Mouse (Mus musculus): Measurements from ENCODE around the gene Maff. TPM values are rescaled to one million over a fixed set of nuclear protein-coding genes. Genes with fewer than 3 reads are reported as not detected.

Gene Maff
- polyA plus RNA-seq, 1 experiment from 2014 or later = 1.1 TPM

DNA sequence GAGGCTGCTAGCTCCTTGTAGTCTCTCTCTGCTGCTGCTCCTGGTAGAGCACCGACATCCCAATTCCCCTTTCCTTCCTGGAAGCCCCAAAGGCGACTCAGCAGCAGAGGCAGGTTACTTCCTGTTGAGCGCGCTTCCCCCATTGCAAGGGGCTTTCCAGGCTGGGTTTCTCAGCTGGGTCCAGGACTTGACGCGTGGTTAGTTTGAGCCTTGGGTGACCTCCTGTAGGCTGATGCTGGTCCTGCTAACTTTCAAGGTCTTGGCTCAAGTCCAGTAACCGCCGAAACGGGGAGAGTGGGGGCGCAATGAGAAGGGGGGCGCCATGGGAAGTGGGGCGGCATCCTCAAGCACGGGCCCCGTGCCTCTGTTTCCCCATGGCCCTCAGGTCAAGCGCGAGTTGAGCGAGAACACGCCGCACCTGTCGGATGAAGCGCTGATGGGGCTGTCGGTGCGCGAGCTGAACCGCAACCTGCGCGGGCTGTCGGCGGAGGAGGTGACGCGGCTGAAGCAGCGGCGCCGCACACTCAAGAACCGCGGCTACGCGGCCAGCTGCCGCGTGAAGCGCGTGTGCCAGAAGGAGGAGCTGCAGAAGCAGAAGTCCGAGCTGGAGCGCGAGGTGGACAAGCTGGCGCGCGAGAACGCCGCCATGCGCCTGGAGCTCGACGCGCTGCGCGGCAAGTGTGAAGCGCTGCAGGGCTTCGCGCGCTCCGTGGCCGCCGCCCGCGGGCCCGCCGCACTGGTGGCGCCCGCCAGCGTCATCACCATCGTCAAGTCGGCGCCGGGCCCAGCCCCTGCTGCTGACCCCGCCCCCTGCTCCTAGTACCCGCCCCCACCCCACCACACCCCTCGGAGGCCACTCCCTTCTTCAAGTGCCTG lies 10.9 kb downstream of the Maff start:
- H3K27me3 ChIP-seq (replicated peaks; ENCODE audit: control insufficient read depth, insufficient read depth, low read length) = 0 out of 2 replicates have a peak, but pooled peaks cover 4% of the 10 kb centered on the region
- peak overlapping the region; percentile 100 for H3K4me2 ChIP-seq (ENCODE audit: low read length)
- H3K9me3 ChIP-seq (ENCODE audit: control insufficient read depth, low read length) = no peaks in the 10 kb centered on the region
- peak overlapping the region; percentile 52 for H3K4me3 ChIP-seq (replicated peaks; ENCODE audit: low read length)
- ATAC-seq = peak; percentile 82
- peaks cover under 1% of the 10 kb centered on the region for H3K36me3 ChIP-seq (ENCODE audit: control insufficient read depth, insufficient read depth)
- no peak overlapping the region for H3K27ac ChIP-seq (ENCODE audit: low read length)
- H3K4me1 ChIP-seq (replicated peaks; ENCODE audit: control insufficient read depth, insufficient read depth, low read length) = peaks cover 15% of the 10 kb centered on the region
- WGBS = under 1% methylated on average over 58 of the region's 77 CpGs
- peak overlapping the region; percentile 67 for H3K9ac ChIP-seq (replicated peaks; ENCODE audit: low read depth, low read length)

- peak; percentile 4; the same call in 1 of the 2 replicates for ATAC-seq
- no peaks in the 10 kb centered on the region for H3K9me3 ChIP-seq (ENCODE audit: control insufficient read depth, low read length)
- H3K9ac ChIP-seq (replicated peaks; ENCODE audit: low read depth, low read length) = no peak overlapping the region
- H3K27ac ChIP-seq (ENCODE audit: low read length) = no peak overlapping the region
- H3K27me3 ChIP-seq (replicated peaks; ENCODE audit: control insufficient read depth, insufficient read depth, low read length) = 0 out of 2 replicates have a peak, but pooled peaks cover 4% of the 10 kb centered on the region
- H3K4me3 ChIP-seq (replicated peaks; ENCODE audit: low read length) = peak overlapping the region; percentile 52
- H3K36me3 ChIP-seq (ENCODE audit: control insufficient read depth, insufficient read depth) = peaks cover 4% of the 10 kb centered on the region
- peak overlapping the region; percentile 100 for H3K4me2 ChIP-seq (ENCODE audit: low read length)
- peaks cover 15% of the 10 kb centered on the region for H3K4me1 ChIP-seq (replicated peaks; ENCODE audit: control insufficient read depth, insufficient read depth, low read length)
- WGBS = 33% methylated on average over 12 of the region's 12 CpGs
Measured at GRCm38 (mm10) chr15:79357974-79358690, 11.7 kb downstream of the Maff start.

- Histone ChIP-seq H3K9me3 (ENCODE audit: control insufficient read depth, low read length) (no peaks in the 10 kb centered on the region), H3K36me3 (ENCODE audit: control insufficient read depth, insufficient read depth) (peaks cover 4% of the 10 kb centered on the region), H3K4me1 (replicated peaks; ENCODE audit: control insufficient read depth, insufficient read depth, low read length) (peaks cover 15% of the 10 kb centered on the region), H3K9ac (replicated peaks; ENCODE audit: low read depth, low read length) (no peak overlapping the region), H3K4me3 (replicated peaks; ENCODE audit: low read length) (no peak overlapping the region), H3K27me3 (replicated peaks; ENCODE audit: control insufficient read depth, insufficient read depth, low read length) (0 out of 2 replicates have a peak, but pooled peaks cover 4% of the 10 kb centered on the region), H3K4me2 (ENCODE audit: low read length) (no peak overlapping the region), H3K27ac (ENCODE audit: low read length) (no peak overlapping the region)
- WGBS = 22% methylated on average over 6 of the region's 6 CpGs
- no peak for ATAC-seq
Measured at GRCm38 (mm10) chr15:79359954-79360353, 13.5 kb downstream of the Maff start.

- H3K36me3 ChIP-seq (ENCODE audit: control insufficient read depth, insufficient read depth) = peaks cover 5% of the 10 kb centered on the region
- no peak overlapping the region for H3K4me2 ChIP-seq (ENCODE audit: low read length)
- no peak overlapping the region for H3K27ac ChIP-seq (ENCODE audit: low read length)
- H3K4me3 ChIP-seq (replicated peaks; ENCODE audit: low read length) = no peak overlapping the region
- no peak overlapping the region for H3K9ac ChIP-seq (replicated peaks; ENCODE audit: low read depth, low read length)
- H3K4me1 ChIP-seq (replicated peaks; ENCODE audit: control insufficient read depth, insufficient read depth, low read length) = peaks cover 15% of the 10 kb centered on the region
- 0 out of 2 replicates have a peak, but pooled peaks cover 4% of the 10 kb centered on the region for H3K27me3 ChIP-seq (replicated peaks; ENCODE audit: control insufficient read depth, insufficient read depth, low read length)
- H3K9me3 ChIP-seq (ENCODE audit: control insufficient read depth, low read length) = no peaks in the 10 kb centered on the region
- 70% methylated on average over 7 of the region's 7 CpGs for WGBS
- no peak for ATAC-seq
Measured at GRCm38 (mm10) chr15:79360371-79360770, 13.9 kb downstream of the Maff start.

- Histone ChIP-seq H3K27ac (ENCODE audit: low read length) (no peak overlapping the region), H3K9ac (replicated peaks; ENCODE audit: low read depth, low read length) (no peak overlapping the region), H3K4me1 (replicated peaks; ENCODE audit: control insufficient read depth, insufficient read depth, low read length) (peaks cover 15% of the 10 kb centered on the region), H3K4me2 (ENCODE audit: low read length) (no peak overlapping the region), H3K27me3 (replicated peaks; ENCODE audit: control insufficient read depth, insufficient read depth, low read length) (0 out of 2 replicates have a peak, but pooled peaks cover 4% of the 10 kb centered on the region), H3K9me3 (ENCODE audit: control insufficient read depth, low read length) (no peaks in the 10 kb centered on the region), H3K36me3 (ENCODE audit: control insufficient read depth, insufficient read depth) (peaks cover 7% of the 10 kb centered on the region), H3K4me3 (replicated peaks; ENCODE audit: low read length) (no peak overlapping the region)
- 69% methylated on average over 4 of the region's 4 CpGs for WGBS
- ATAC-seq = no peak
Measured at GRCm38 (mm10) chr15:79361023-79361422, 14.6 kb downstream of the Maff start.

DNA sequence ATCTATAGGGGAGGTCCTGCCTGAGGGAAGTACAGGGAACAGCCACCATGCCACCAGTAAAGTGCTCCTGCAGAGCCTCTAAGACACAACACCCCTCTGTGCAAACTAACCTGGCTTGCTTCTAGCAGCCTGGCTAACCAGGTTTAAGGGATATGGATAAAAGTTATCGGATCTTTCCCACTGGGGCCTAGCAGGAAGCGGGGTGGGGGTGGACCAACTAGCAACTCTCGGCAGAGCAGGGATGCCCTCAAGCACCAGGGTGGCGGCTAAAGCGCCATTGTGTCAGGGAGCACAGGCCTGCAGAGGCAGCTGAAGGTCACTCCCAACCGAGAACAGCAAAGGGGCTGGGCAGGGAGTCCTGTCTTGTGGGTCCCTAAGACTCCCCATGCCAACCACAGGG lies 17.7 kb downstream of the Maff start:
- Histone ChIP-seq H3K36me3 (ENCODE audit: control insufficient read depth, insufficient read depth) (peaks cover 8% of the 10 kb centered on the region), H3K9ac (replicated peaks; ENCODE audit: low read depth, low read length) (no peak overlapping the region), H3K27ac (ENCODE audit: low read length) (no peak overlapping the region), H3K4me3 (replicated peaks; ENCODE audit: low read length) (no peak overlapping the region), H3K9me3 (ENCODE audit: control insufficient read depth, low read length) (no peaks in the 10 kb centered on the region), H3K4me2 (ENCODE audit: low read length) (no peak overlapping the region), H3K27me3 (replicated peaks; ENCODE audit: control insufficient read depth, insufficient read depth, low read length) (no peaks in the 10 kb centered on the region), H3K4me1 (replicated peaks; ENCODE audit: control insufficient read depth, insufficient read depth, low read length) (peaks cover 4% of the 10 kb centered on the region; the same call in 1 of the 2 replicates)
- 79% methylated on average over 6 of the region's 6 CpGs for WGBS
- ATAC-seq = no peak

DNA sequence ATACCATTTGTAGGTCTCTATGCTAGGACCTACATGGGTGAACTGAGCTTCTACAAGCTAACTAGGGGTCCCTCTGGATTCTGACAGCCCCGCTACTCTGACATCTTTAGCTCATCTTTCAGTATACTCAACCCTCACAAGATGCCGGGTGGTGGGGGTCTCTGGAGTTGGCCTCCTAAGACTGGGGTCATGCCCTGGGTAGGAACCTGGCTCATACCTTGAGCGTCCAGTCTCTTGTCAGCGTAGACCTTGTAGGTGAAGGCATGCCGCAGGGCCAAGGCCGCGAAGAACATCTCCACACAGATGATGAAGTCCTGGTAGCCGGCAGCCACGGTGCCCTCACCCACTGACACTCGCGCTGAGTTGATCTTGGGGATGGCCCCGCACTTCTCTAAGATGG lies 18.6 kb downstream of the Maff start:
- Histone ChIP-seq H3K36me3 (ENCODE audit: control insufficient read depth, insufficient read depth) (peaks cover 12% of the 10 kb centered on the region), H3K9ac (replicated peaks; ENCODE audit: low read depth, low read length) (no peak overlapping the region), H3K27ac (ENCODE audit: low read length) (no peak overlapping the region), H3K4me2 (ENCODE audit: low read length) (no peak overlapping the region), H3K4me3 (replicated peaks; ENCODE audit: low read length) (no peak overlapping the region), H3K4me1 (replicated peaks; ENCODE audit: control insufficient read depth, insufficient read depth, low read length) (no peaks in the 10 kb centered on the region; the same call in 1 of the 2 replicates), H3K9me3 (ENCODE audit: control insufficient read depth, low read length) (no peaks in the 10 kb centered on the region), H3K27me3 (replicated peaks; ENCODE audit: control insufficient read depth, insufficient read depth, low read length) (no peaks in the 10 kb centered on the region)
- 96% methylated on average over 12 of the region's 12 CpGs for WGBS
- no peak for ATAC-seq

DNA sequence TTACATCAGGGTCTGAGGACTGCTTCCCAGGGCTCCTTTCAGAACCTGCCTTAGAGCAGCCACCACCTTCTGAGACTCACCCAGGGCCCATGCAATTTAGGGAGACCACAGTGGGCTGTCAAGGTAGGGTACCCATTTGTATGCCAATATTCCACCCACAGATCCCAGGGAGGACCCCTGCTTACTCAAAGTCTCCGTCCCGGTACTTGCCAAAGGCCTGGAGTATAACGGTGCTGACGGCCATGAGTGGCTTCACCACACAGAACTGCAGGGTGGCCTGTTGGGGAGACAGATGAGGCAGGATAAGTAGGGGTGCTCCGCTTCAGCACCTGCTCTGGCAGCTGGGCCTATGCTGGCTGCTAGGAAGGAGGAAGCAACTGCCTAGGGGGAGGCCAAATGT lies 20.0 kb downstream of the Maff start:
- 93% methylated on average over 5 of the region's 5 CpGs for WGBS
- H3K4me2 ChIP-seq (ENCODE audit: low read length) = no peak overlapping the region
- no peaks in the 10 kb centered on the region for H3K4me1 ChIP-seq (replicated peaks; ENCODE audit: control insufficient read depth, insufficient read depth, low read length)
- H3K27me3 ChIP-seq (replicated peaks; ENCODE audit: control insufficient read depth, insufficient read depth, low read length) = no peaks in the 10 kb centered on the region
- no peak overlapping the region for H3K9ac ChIP-seq (replicated peaks; ENCODE audit: low read depth, low read length)
- ATAC-seq = no peak
- H3K4me3 ChIP-seq (replicated peaks; ENCODE audit: low read length) = no peak overlapping the region
- no peak overlapping the region for H3K27ac ChIP-seq (ENCODE audit: low read length)
- H3K36me3 ChIP-seq (ENCODE audit: control insufficient read depth, insufficient read depth) = peaks cover 12% of the 10 kb centered on the region
- no peaks in the 10 kb centered on the region for H3K9me3 ChIP-seq (ENCODE audit: control insufficient read depth, low read length)

- H3K4me3 ChIP-seq (replicated peaks; ENCODE audit: low read length) = no peak overlapping the region
- H3K36me3 ChIP-seq (ENCODE audit: control insufficient read depth, insufficient read depth) = peaks cover 8% of the 10 kb centered on the region
- WGBS = 68% methylated on average over 14 of the region's 14 CpGs
- H3K27me3 ChIP-seq (replicated peaks; ENCODE audit: control insufficient read depth, insufficient read depth, low read length) = no peaks in the 10 kb centered on the region
- H3K9ac ChIP-seq (replicated peaks; ENCODE audit: low read depth, low read length) = no peak overlapping the region
- ATAC-seq = no peak
- no peak overlapping the region for H3K27ac ChIP-seq (ENCODE audit: low read length)
- no peaks in the 10 kb centered on the region for H3K4me1 ChIP-seq (replicated peaks; ENCODE audit: control insufficient read depth, insufficient read depth, low read length)
- no peak overlapping the region for H3K4me2 ChIP-seq (ENCODE audit: low read length)
- no peaks in the 10 kb centered on the region for H3K9me3 ChIP-seq (ENCODE audit: control insufficient read depth, low read length)
Measured at GRCm38 (mm10) chr15:79368313-79368811, 21.9 kb downstream of the Maff start.

Measured in forebrain, embryonic 16.5 days (tissue).